Mouse (Mus musculus): ENCODE results near the gene Lbx1. TPM values are rescaled to one million over a fixed set of nuclear protein-coding genes. Genes with fewer than 3 reads are reported as not detected.

The Lbx1 gene
- total and polyA plus RNA-seq, 3 experiments: not detected

DNA sequence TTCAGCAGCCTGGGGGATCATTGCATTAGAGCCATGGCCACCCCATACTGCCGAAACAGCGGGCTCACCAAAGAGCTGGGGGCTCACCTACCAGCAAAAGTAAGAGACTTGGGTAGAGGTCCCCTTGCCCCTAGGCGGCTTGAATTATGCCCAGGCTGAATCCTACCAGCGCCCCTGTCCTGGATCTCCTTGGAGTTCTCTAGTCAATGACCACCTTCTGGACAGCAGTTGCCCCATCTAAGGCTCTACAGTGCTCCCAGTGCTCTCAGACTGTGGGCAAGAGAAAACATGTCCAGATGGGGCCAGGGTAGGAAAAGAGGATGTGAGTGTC lies 6.4 kb upstream of the Lbx1 start:
- DNase-seq (ENCODE audit: extremely low read depth): no peak
- Histone ChIP-seq H3K4me2 (ENCODE audit: insufficient read depth, low read depth, poor library complexity, severe bottlenecking) (0 out of 2 replicates have a peak overlapping the region, but pooled peaks have one; percentile 26), H3K79me2 (replicated peaks; ENCODE audit: control insufficient read depth, extremely low read depth, insufficient read depth, poor library complexity, severe bottlenecking) (no peaks in the 10 kb centered on the region), H3K36me3 (replicated peaks in 1 of 2; ENCODE audit: control insufficient read depth in 1 of 2, insufficient read depth in 1 of 2, low read length in 1 of 2) (no peaks in the 10 kb centered on the region), H3K9ac (ENCODE audit: insufficient read depth, low read depth) (no peak overlapping the region), H3K27me3 (replicated peaks) (peaks cover 65% of the 10 kb centered on the region), H3K4me1 (ENCODE audit: control insufficient read depth in 1 of 2, insufficient read depth in 2 of 2) (peaks cover 0 to 9% of the 10 kb centered on the region in 2 experiments; a peak in 2 of 4 replicates), H3K27ac (ENCODE audit: insufficient read depth, low read depth) (no peak overlapping the region), H3K9me3 (replicated peaks; ENCODE audit: low read length) (peaks cover 2% of the 10 kb centered on the region), H3K4me3 (replicated peaks in 1 of 3; ENCODE audit: low read depth in 2 of 3, low read length in 2 of 3, poor library complexity in 1 of 3) (no peak overlapping the region)
- dilution Hi-C loops (cut with MboI; ENCODE audit: extremely low pct_ligation_motif_present, extremely low pct_unique_long_range_greater_than_20kb, low sequenced_read_pairs): no loop called here
- TF ChIP-seq RAD21 (IDR thresholded peaks at IDR 0.05; ENCODE audit: low read depth, low read length) (no peak), ZMIZ1 (IDR thresholded peaks at IDR 0.05; ENCODE audit: low read depth, low read length) (no peak), MAFK (IDR thresholded peaks at IDR 0.05; ENCODE audit: insufficient replicate concordance, low read length) (no peak), KAT2A (IDR thresholded peaks at IDR 0.05; ENCODE audit: insufficient replicate concordance, low read length) (no peak), ZNF384 (IDR thresholded peaks at IDR 0.05; ENCODE audit: low read depth, low read length) (no peak), CHD2 (IDR thresholded peaks at IDR 0.05; ENCODE audit: low read length) (no peak), POLR2A (IDR thresholded peaks at IDR 0.05; ENCODE audit: low read depth, low read length) (no peak), CHD1 (IDR thresholded peaks at IDR 0.05; ENCODE audit: low read depth, low read length) (no peak), GABPA (IDR thresholded peaks at IDR 0.05; ENCODE audit: insufficient replicate concordance, low read depth, low read length) (no peak), ELF1 (IDR thresholded peaks at IDR 0.05; ENCODE audit: low read depth, low read length) (no peak), ZC3H11A (IDR thresholded peaks at IDR 0.05; ENCODE audit: low read depth, low read length) (no peak), TBP (conservative IDR thresholded peaks at IDR 0.05; ENCODE audit: low read depth, low read length) (no peak), MXI1 (IDR thresholded peaks at IDR 0.05; ENCODE audit: low read depth, low read length) (no peak), JUN (IDR thresholded peaks at IDR 0.05; ENCODE audit: insufficient read depth, low read depth, low read length) (no peak)
- in situ Hi-C loops (cut with MboI; ENCODE audit: low pct_ligation_motif_present, low pct_unique_long_range_greater_than_20kb, low sequenced_read_pairs): no loop called here

DNA sequence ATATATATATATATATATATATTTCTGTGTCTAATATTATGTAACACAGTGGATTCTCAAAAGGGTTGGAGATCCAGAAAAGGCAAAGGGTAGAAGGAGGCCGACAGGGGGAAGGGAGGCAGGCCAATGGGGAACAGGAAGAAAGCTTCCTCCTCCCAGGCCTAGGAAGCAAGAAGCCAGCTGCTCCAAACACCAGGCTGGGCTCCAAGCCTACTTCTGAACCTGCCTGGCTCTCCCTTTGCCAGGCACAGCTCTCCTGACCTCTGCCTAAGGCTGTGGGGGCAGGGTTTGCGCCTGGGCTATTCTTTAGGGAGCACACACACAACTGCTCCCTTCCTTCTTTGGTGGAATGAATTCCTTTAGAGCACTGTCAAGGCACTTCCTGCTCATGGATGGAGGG lies 4.4 kb upstream of the Lbx1 start:
- no peaks in the 10 kb centered on the region for H3K79me2 ChIP-seq (replicated peaks; ENCODE audit: control insufficient read depth, extremely low read depth, insufficient read depth, poor library complexity, severe bottlenecking)
- no peak overlapping the region for H3K27ac ChIP-seq (ENCODE audit: insufficient read depth, low read depth)
- no peak overlapping the region for H3K9ac ChIP-seq (ENCODE audit: insufficient read depth, low read depth)
- dilution Hi-C loops (cut with MboI; ENCODE audit: extremely low pct_ligation_motif_present, extremely low pct_unique_long_range_greater_than_20kb, low sequenced_read_pairs) (no loop called here), in situ Hi-C loops (cut with MboI; ENCODE audit: low pct_ligation_motif_present, low pct_unique_long_range_greater_than_20kb, low sequenced_read_pairs) (no loop called here)
- DNase-seq (ENCODE audit: extremely low read depth): no peak
- peaks cover 18% of the 10 kb centered on the region for H3K9me3 ChIP-seq (replicated peaks; ENCODE audit: low read length)
- no peaks in the 10 kb centered on the region for H3K36me3 ChIP-seq (replicated peaks in 1 of 2; ENCODE audit: control insufficient read depth in 1 of 2, insufficient read depth in 1 of 2, low read length in 1 of 2)
- H3K4me2 ChIP-seq (ENCODE audit: insufficient read depth, low read depth, poor library complexity, severe bottlenecking): no peak overlapping the region
- peaks cover 0 to 9% of the 10 kb centered on the region in 2 experiments; a peak in 2 of 4 replicates for H3K4me1 ChIP-seq (ENCODE audit: control insufficient read depth in 1 of 2, insufficient read depth in 2 of 2)
- H3K27me3 ChIP-seq (replicated peaks): peaks cover 59% of the 10 kb centered on the region
- H3K4me3 ChIP-seq (replicated peaks in 1 of 3; ENCODE audit: low read depth in 2 of 3, low read length in 2 of 3, poor library complexity in 1 of 3): no peak overlapping the region
- TF ChIP-seq ZC3H11A (IDR thresholded peaks at IDR 0.05; ENCODE audit: low read depth, low read length) (no peak), ELF1 (IDR thresholded peaks at IDR 0.05; ENCODE audit: low read depth, low read length) (no peak), RCOR1 (conservative IDR thresholded peaks at IDR 0.05; ENCODE audit: low read depth, low read length) (no peak), POLR2AphosphoS2 (IDR thresholded peaks at IDR 0.05; ENCODE audit: low read depth, low read length) (no peak), KAT2A (IDR thresholded peaks at IDR 0.05; ENCODE audit: insufficient replicate concordance, low read length) (no peak), MXI1 (IDR thresholded peaks at IDR 0.05; ENCODE audit: low read depth, low read length) (no peak), TCF12 (IDR thresholded peaks at IDR 0.05; ENCODE audit: low read depth, low read length) (no peak), EP300 (IDR thresholded peaks at IDR 0.05; ENCODE audit: low read length) (no peak)

Data from CH12.LX (cell line).